Mouse (Mus musculus) heart, postnatal 0 days (tissue): ENCODE measurements around the gene Defa20. TPM values are rescaled to one million over a fixed set of nuclear protein-coding genes. Genes with fewer than 3 reads are reported as not detected.
"Not testable (repeated sequence)": the region's sequence is repeated elsewhere in the genome, so short reads cannot be mapped to it uniquely, and the experiment has no call there.

Experiments
- ATAC-seq: fragments of 200-750 bp; cut with Nextera tagmentation; 2 replicates; pipeline ENCODE4 v1.8.0; 2017; ENCODE audit warnings: low read depth, moderate number of reproducible peaks, moderate library complexity; ENCODE audit not compliant: insufficient read depth
- DNase-seq: peaks from one replicate; pipeline ENCODE4 v3.0.0-alpha.2; 2016; ENCODE audit warnings: low spot score
- H3K27ac ChIP-seq: fragments of 300-500 bp; sonication (generic); 2 replicates; pipeline ENCODE4 v1.5.1; 2014; ENCODE audit warnings: low read depth, mild to moderate bottlenecking
- H3K27me3 ChIP-seq: fragments of 300-500 bp; sonication (generic); 2 replicates; pipeline ENCODE4 v1.6.1; 2014; ENCODE audit warnings: low read length, mixed read lengths; ENCODE audit not compliant: control insufficient read depth, insufficient read depth
- H3K36me3 ChIP-seq: fragments of 300-500 bp; sonication (generic); replicated peaks from 2 replicates; pipeline ENCODE4 v1.6.1; 2014; ENCODE audit warnings: low read length, mixed read lengths; ENCODE audit not compliant: control insufficient read depth, insufficient read depth
- H3K4me1 ChIP-seq: fragments of 300-500 bp; sonication (generic); 2 replicates; pipeline ENCODE4 v1.6.1; 2014; ENCODE audit warnings: antibody characterized with exemption; ENCODE audit not compliant: control insufficient read depth, insufficient read depth
- H3K4me2 ChIP-seq: fragments of 300-500 bp; sonication (generic); 2 replicates; pipeline ENCODE4 v1.6.1; 2014; ENCODE audit warnings: low read depth, mild to moderate bottlenecking, low read length, moderate library complexity
- H3K4me3 ChIP-seq: fragments of 300-500 bp; sonication (generic); 2 replicates; pipeline ENCODE4 v1.5.1; 2014; ENCODE audit warnings: low read depth, low read length
- H3K9ac ChIP-seq: fragments of 300-500 bp; sonication (generic); replicated peaks from 2 replicates; pipeline ENCODE4 v1.6.1; 2014; ENCODE audit warnings: low read depth, low read length, mixed read lengths
- H3K9me3 ChIP-seq: fragments of 300-500 bp; sonication (generic); replicated peaks from 2 replicates; pipeline ENCODE4 v1.6.1; 2016; ENCODE audit warnings: low read length; ENCODE audit not compliant: control insufficient read depth
- WGBS: fragments of 180-500 bp; shearing (Covaris S2); extraction: QIAGEN DNeasy Blood & Tissue Kit; methylation state at CpG from one replicate; pipeline ENCODE4 v1.1.7; 2014; 5-methylcytosine and 5-hydroxymethylcytosine counted together
- polyA plus RNA-seq: library from polyadenylated mRNA; unstranded; fragments of >200 nt; fragmentation: Nextera tagmentation; extraction: Ambion mirVana; gene quantifications from 2 replicates; pipeline ENCODE4 v1.2.1, GENCODE M21; 2015
- total RNA-seq: library from RNA; depleted of rRNA; stranded (reverse); fragments of >200 nt; gene quantifications from 2 replicates; pipeline ENCODE4 v1.2.3, GENCODE M21; 2014; ENCODE audit warnings: low replicate concordance; rRNA removed

Defa20 gene
- total RNA-seq (not detected in 2 replicates), polyA plus RNA-seq (not detected in 2 replicates)

DNA sequence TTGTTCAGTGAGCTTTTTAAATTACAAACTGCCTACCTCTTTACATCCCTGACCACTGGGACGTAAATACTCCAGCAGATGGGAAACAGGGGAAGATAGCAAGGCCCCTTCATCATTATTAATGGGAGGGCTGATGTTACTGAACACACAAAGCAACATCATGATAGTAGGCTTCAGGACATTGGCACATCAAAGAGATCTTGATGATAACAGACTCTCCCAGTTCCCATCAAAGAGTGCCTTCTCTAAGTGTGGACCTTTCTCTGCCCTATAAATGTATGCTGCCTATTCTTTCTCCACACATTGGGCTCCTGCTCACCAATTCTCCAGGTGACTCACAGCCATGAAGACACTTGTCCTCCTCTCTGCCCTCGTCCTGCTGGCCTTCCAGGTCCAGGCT is at the start of gene Defa20:
Gene Defa20, plus strand, starts transcription at position 301 of the 400 bp plus-strand sequence.
- WGBS, result no CpG with 5 or more reads among the region's 2 CpGs
- not testable (repeated sequence) for H3K4me2 ChIP-seq, H3K36me3 ChIP-seq, ATAC-seq, H3K9ac ChIP-seq, H3K4me1 ChIP-seq, H3K9me3 ChIP-seq, DNase-seq, H3K27me3 ChIP-seq, H3K27ac ChIP-seq, H3K4me3 ChIP-seq

DNA sequence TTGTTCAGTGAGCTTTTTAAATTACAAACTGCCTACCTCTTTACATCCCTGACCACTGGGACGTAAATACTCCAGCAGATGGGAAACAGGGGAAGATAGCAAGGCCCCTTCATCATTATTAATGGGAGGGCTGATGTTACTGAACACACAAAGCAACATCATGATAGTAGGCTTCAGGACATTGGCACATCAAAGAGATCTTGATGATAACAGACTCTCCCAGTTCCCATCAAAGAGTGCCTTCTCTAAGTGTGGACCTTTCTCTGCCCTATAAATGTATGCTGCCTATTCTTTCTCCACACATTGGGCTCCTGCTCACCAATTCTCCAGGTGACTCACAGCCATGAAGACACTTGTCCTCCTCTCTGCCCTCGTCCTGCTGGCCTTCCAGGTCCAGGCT is 19.7 kb downstream of the Defa20 start, which contains the start of gene Defa32:
Gene Defa32, plus strand, starts transcription at position 301 of the 400 bp plus-strand sequence.
- H3K27ac ChIP-seq, H3K9me3 ChIP-seq, DNase-seq, H3K9ac ChIP-seq, H3K4me3 ChIP-seq, H3K4me1 ChIP-seq, H3K36me3 ChIP-seq, ATAC-seq, H3K27me3 ChIP-seq, H3K4me2 ChIP-seq: not testable (repeated sequence)
- WGBS, result no CpG with 5 or more reads among the region's 2 CpGs

Other genes starting within 250 kb of the Defa20 start
- not detected in 2 replicates for gene Defa27, start 193.7 kb upstream of the Defa20 start, total RNA-seq
- not detected in 2 replicates for gene Defa27, start 193.7 kb upstream of the Defa20 start, polyA plus RNA-seq
- not detected in 2 replicates for gene Defa29, start 182.2 kb upstream of the Defa20 start, total RNA-seq
- not detected in 2 replicates for gene Defa29, start 182.2 kb upstream of the Defa20 start, polyA plus RNA-seq
- gene Defa2, start 130.7 kb upstream of the Defa20 start, total RNA-seq, result not detected in 2 replicates
- not detected in 2 replicates for gene Defa2, start 130.7 kb upstream of the Defa20 start, polyA plus RNA-seq
- not detected in 2 replicates for gene Defa33, start 117.4 kb upstream of the Defa20 start, total RNA-seq
- not detected in 2 replicates for gene Defa33, start 117.4 kb upstream of the Defa20 start, polyA plus RNA-seq
- not detected in 2 replicates for gene Defa36, start 81.8 kb upstream of the Defa20 start, total RNA-seq
- not detected in 2 replicates for gene Defa36, start 81.8 kb upstream of the Defa20 start, polyA plus RNA-seq
- not detected in 2 replicates for gene Gm7849, start 52.7 kb upstream of the Defa20 start, total RNA-seq
- not detected in 2 replicates for gene Gm7849, start 52.7 kb upstream of the Defa20 start, polyA plus RNA-seq
- not detected in 2 replicates for gene Defa32, start 19.8 kb downstream of the Defa20 start, total RNA-seq
- gene Defa32, start 19.8 kb downstream of the Defa20 start, polyA plus RNA-seq, result not detected in 2 replicates
- gene Defa37, start 56.1 kb downstream of the Defa20 start, total RNA-seq, result not detected in 2 replicates
- not detected in 2 replicates for gene Defa37, start 56.1 kb downstream of the Defa20 start, polyA plus RNA-seq
- gene Defa28, start 73.7 kb downstream of the Defa20 start, total RNA-seq, result not detected in 2 replicates
- gene Defa28, start 73.7 kb downstream of the Defa20 start, polyA plus RNA-seq, result not detected in 2 replicates
- not detected in 2 replicates for gene Gm7861, start 85.2 kb downstream of the Defa20 start, total RNA-seq
- gene Gm7861, start 85.2 kb downstream of the Defa20 start, polyA plus RNA-seq, result not detected in 2 replicates
- gene Defa26, start 108.9 kb downstream of the Defa20 start, total RNA-seq, result not detected in 2 replicates
- not detected in 2 replicates for gene Defa26, start 108.9 kb downstream of the Defa20 start, polyA plus RNA-seq
- not detected in 2 replicates for gene Defa17, start 146.5 kb downstream of the Defa20 start, total RNA-seq
- gene Defa17, start 146.5 kb downstream of the Defa20 start, polyA plus RNA-seq, result not detected in 2 replicates
- not detected in 2 replicates for gene Defa34, start 156.5 kb downstream of the Defa20 start, total RNA-seq
- gene Defa34, start 156.5 kb downstream of the Defa20 start, polyA plus RNA-seq, result not detected in 2 replicates
- gene AY761184, start 194.4 kb downstream of the Defa20 start, total RNA-seq, result not detected in 2 replicates
- gene AY761184, start 194.4 kb downstream of the Defa20 start, polyA plus RNA-seq, result not detected in 2 replicates
- gene Defa24, start 225.2 kb downstream of the Defa20 start, total RNA-seq, result not detected in 2 replicates
- gene Defa24, start 225.2 kb downstream of the Defa20 start, polyA plus RNA-seq, result not detected in 2 replicates